Mouse (Mus musculus) layer of hippocampus, adult 18-20 months (tissue): ENCODE results near the gene Camta1. TPM values are rescaled to one million over a fixed set of nuclear protein-coding genes. Genes with fewer than 3 reads are reported as not detected.

Source experiments
- DNase-seq, 2 experiments: peaks; one replicate each; pipeline ENCODE4 v3.0.0; 2022; ENCODE audit warnings: low spot score in 2 of 2
- total RNA-seq, 2 experiments: library from RNA; stranded (reverse); gene quantifications; 2 replicates each; pipeline ENCODE4 v1.2.3; 2021

Gene Camta1
- total RNA-seq, 2 experiments from 2014 or later, result 279 to 302 TPM

- DNase-seq, result no peak
Measured at GRCm38 (mm10) chr4:151861471-151861805, 238 bp downstream of the Camta1 start.

GRCm38 (mm10) chr4:151860441-151861331 is 990 bp downstream of the Camta1 start:
- no peak for DNase-seq

GRCm38 (mm10) chr4:151859275-151859674 is 2.4 kb downstream of the Camta1 start:
- DNase-seq, result no peak

GRCm38 (mm10) chr4:151853949-151854348 is 7.7 kb downstream of the Camta1 start:
- DNase-seq, result no peak

GRCm38 (mm10) chr4:151851179-151851578 is 10.5 kb downstream of the Camta1 start:
- peak in 1 of 2 experiments; percentile 39 for DNase-seq

GRCm38 (mm10) chr4:151842591-151842990 is 19.1 kb downstream of the Camta1 start:
- DNase-seq, result no peak

GRCm38 (mm10) chr4:151838518-151838917 is 23.2 kb downstream of the Camta1 start:
- no peak for DNase-seq

GRCm38 (mm10) chr4:151835860-151836259 is 25.8 kb downstream of the Camta1 start:
- no peak for DNase-seq

- no peak for DNase-seq
Measured at GRCm38 (mm10) chr4:151834536-151834935, 27.1 kb downstream of the Camta1 start.

- peak in 1 of 2 experiments; percentile 55 for DNase-seq
Measured at GRCm38 (mm10) chr4:151833940-151834449, 27.7 kb downstream of the Camta1 start.

- no peak for DNase-seq
Measured at GRCm38 (mm10) chr4:151827840-151828239, 33.8 kb downstream of the Camta1 start.

GRCm38 (mm10) chr4:151827356-151827755 is 34.3 kb downstream of the Camta1 start:
- no peak for DNase-seq

GRCm38 (mm10) chr4:151823963-151824362 is 37.7 kb downstream of the Camta1 start:
- no peak for DNase-seq

GRCm38 (mm10) chr4:151822986-151823385 is 38.7 kb downstream of the Camta1 start:
- no peak for DNase-seq

- no peak for DNase-seq
Measured at GRCm38 (mm10) chr4:151817981-151818766, 43.5 kb downstream of the Camta1 start.

- DNase-seq, result no peak
Measured at GRCm38 (mm10) chr4:151813711-151814110, 48.0 kb downstream of the Camta1 start.

- DNase-seq, result no peak
Measured at GRCm38 (mm10) chr4:151805685-151806084, 56.0 kb downstream of the Camta1 start.

GRCm38 (mm10) chr4:151805046-151805445 is 56.6 kb downstream of the Camta1 start:
- no peak for DNase-seq

GRCm38 (mm10) chr4:151804208-151804607 is 57.5 kb downstream of the Camta1 start:
- no peak for DNase-seq

- no peak for DNase-seq
Measured at GRCm38 (mm10) chr4:151798630-151799029, 63.0 kb downstream of the Camta1 start.

- peak in 1 of 2 experiments; percentile 21 for DNase-seq
Measured at GRCm38 (mm10) chr4:151793694-151794093, 68.0 kb downstream of the Camta1 start.
